Mouse (Mus musculus): ENCODE results near the gene Flcn.
A peak's percentile ranks its signal among the peaks of the same experiment; 100 is the strongest.

Flcn gene

GRCm38 (mm10) chr11:59805256-59805655 lies 4.6 kb downstream of the Flcn start:
- no peak for DNase-seq (ENCODE audit: low read depth)

- no peak for DNase-seq (ENCODE audit: low read depth)
Measured at GRCm38 (mm10) chr11:59804409-59805110, 5.3 kb downstream of the Flcn start.

GRCm38 (mm10) chr11:59803516-59803915 lies 6.3 kb downstream of the Flcn start:
- DNase-seq (ENCODE audit: low read depth): no peak

- no peak for DNase-seq (ENCODE audit: low read depth)
Measured at GRCm38 (mm10) chr11:59801881-59802280, 7.9 kb downstream of the Flcn start.

- DNase-seq (ENCODE audit: low read depth): no peak
Measured at GRCm38 (mm10) chr11:59800412-59800811, 9.4 kb downstream of the Flcn start.

GRCm38 (mm10) chr11:59793390-59793789 lies 16.4 kb downstream of the Flcn start:
- no peak for DNase-seq (ENCODE audit: low read depth)

GRCm38 (mm10) chr11:59789311-59789710 lies 20.5 kb downstream of the Flcn start:
- DNase-seq (ENCODE audit: low read depth): no peak

- DNase-seq (ENCODE audit: low read depth): peak; percentile 43
Measured at GRCm38 (mm10) chr11:59787199-59787781, 22.5 kb downstream of the Flcn start, which contains the start of gene Pld6. Gene Pld6, minus strand, starts transcription at chr11:59787645.

- DNase-seq (ENCODE audit: low read depth): no peak
Measured at GRCm38 (mm10) chr11:59786444-59787198, 23.2 kb downstream of the Flcn start.

- DNase-seq (ENCODE audit: low read depth): no peak
Measured at GRCm38 (mm10) chr11:59783591-59783990, 26.2 kb downstream of the Flcn start.

- no peak for DNase-seq (ENCODE audit: low read depth)
Measured at GRCm38 (mm10) chr11:59782091-59782590, 27.7 kb downstream of the Flcn start.

GRCm38 (mm10) chr11:59780241-59780640 lies 29.6 kb downstream of the Flcn start:
- DNase-seq (ENCODE audit: low read depth): no peak

GRCm38 (mm10) chr11:59779406-59779805 lies 30.4 kb downstream of the Flcn start:
- no peak for DNase-seq (ENCODE audit: low read depth)

- DNase-seq (ENCODE audit: low read depth): no peak
Measured at GRCm38 (mm10) chr11:59778874-59779223, 31.0 kb downstream of the Flcn start.

GRCm38 (mm10) chr11:59778181-59778873 lies 31.5 kb downstream of the Flcn start:
- DNase-seq (ENCODE audit: low read depth): peak; percentile 87

GRCm38 (mm10) chr11:59777259-59777658 lies 32.6 kb downstream of the Flcn start:
- no peak for DNase-seq (ENCODE audit: low read depth)

GRCm38 (mm10) chr11:59775435-59776148 lies 34.2 kb downstream of the Flcn start:
- no peak for DNase-seq (ENCODE audit: low read depth)

GRCm38 (mm10) chr11:59774522-59774921 lies 35.3 kb downstream of the Flcn start:
- no peak for DNase-seq (ENCODE audit: low read depth)

GRCm38 (mm10) chr11:59772902-59773301 lies 36.9 kb downstream of the Flcn start:
- no peak for DNase-seq (ENCODE audit: low read depth)

- no peak for DNase-seq (ENCODE audit: low read depth)
Measured at GRCm38 (mm10) chr11:59772291-59772690, 37.5 kb downstream of the Flcn start.

- no peak for DNase-seq (ENCODE audit: low read depth)
Measured at GRCm38 (mm10) chr11:59770753-59771152, 39.1 kb downstream of the Flcn start.

GRCm38 (mm10) chr11:59769738-59770137 lies 40.1 kb downstream of the Flcn start:
- DNase-seq (ENCODE audit: low read depth): no peak
